Mouse (Mus musculus): ENCODE data around the gene Hoxc8. TPM values are rescaled to one million over a fixed set of nuclear protein-coding genes. Genes with fewer than 3 reads are reported as not detected.

Gene Hoxc8
- polyA plus RNA-seq (2012; rRNA removed; ENCODE audit: low replicate concordance), result 12.5 and 20.6 TPM in 2 replicates

DNA sequence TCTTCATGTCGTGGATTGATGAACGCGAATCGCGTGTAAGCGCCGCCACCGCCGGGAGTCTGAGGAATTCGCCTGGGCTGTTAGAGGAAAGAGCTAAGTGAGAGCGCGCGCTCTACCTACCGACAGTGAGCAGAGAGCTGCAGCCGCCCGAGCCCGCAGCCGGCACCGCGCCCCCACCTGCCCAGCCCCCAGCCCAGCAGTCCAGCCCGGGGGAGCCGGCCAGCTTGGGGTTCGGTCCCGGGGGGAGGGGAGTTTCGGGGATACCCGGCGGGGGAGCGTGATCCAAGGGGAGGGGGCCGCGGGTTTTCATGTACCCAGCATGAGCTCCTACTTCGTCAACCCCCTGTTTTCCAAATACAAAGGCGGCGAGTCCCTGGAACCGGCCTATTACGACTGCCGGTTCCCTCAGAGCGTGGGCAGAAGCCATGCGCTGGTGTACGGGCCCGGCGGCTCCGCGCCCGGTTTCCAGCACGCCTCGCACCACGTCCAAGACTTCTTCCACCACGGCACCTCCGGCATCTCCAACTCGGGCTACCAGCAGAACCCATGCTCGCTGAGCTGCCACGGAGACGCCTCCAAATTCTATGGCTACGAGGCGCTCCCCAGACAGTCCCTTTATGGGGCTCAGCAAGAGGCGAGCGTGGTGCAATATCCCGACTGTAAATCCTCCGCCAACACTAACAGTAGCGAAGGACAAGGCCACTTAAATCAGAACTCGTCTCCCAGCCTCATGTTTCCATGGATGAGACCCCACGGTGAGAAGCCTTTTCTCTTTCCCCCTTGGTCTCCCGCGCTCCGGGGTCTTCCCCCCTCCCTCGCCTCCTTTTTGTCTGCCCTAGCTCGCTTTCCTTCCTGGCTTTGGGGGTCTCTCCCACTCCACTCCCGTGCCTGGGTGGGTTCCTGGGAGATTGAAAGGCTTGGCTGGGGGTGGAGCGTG is at the start of gene Hoxc8:
Hoxc8 (plus strand) TSS at position 147 of the 937 bp plus-strand sequence.

DNA sequence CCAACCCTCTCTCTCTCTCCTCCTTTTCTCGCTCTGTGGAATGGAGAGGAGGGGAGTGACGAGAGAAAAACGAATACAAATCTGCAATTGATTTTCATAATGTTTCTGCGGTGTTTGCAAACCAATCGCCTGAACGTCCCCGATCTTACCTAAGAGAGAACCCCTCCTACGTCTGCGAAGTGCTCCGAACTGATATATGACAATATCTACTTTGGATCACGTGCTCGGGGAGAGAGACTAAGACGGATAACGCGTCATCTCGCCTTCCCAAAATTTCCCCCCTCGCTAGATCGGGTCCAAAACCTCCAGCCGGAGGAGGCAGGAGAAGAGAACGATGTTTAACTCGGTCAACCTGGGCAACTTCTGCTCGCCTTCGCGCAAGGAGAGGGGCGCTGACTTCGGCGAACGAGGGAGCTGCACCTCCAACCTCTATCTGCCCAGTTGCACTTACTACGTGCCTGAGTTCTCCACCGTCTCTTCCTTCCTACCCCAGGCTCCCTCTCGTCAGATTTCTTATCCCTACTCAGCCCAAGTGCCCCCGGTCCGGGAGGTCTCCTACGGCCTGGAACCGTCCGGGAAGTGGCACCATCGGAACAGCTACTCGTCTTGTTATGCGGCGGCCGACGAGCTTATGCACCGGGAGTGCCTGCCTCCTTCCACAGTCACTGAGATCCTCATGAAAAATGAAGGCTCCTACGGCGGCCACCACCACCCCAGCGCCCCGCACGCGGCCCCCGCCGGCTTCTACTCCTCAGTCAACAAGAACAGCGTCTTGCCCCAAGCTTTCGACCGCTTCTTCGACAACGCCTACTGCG is 36.0 kb upstream of the Hoxc8 start, which contains the start of gene Hoxc11:
Hoxc11 (plus strand) TSS at position 236 of the 815 bp plus-strand sequence.

DNA sequence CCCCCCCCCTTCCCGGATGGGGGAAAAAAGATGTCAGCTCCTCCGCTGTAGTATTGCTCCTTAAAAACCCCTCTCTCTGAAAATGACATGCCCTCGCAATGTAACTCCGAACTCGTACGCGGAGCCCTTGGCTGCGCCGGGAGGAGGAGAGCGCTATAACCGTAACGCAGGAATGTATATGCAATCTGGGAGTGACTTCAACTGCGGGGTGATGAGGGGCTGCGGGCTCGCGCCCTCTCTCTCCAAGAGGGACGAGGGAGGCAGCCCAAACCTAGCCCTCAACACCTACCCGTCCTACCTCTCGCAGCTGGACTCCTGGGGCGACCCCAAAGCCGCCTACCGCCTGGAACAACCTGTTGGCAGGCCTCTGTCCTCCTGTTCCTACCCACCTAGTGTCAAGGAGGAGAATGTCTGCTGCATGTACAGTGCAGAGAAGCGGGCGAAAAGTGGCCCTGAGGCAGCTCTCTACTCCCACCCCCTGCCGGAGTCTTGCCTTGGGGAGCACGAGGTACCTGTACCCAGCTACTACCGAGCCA is 23.6 kb upstream of the Hoxc8 start, which contains the start of gene Hoxc10:
Hoxc10 (plus strand) TSS at position 21 of the 536 bp plus-strand sequence.

GRCm38 (mm10) chr15:102967312-102967510 is 23.2 kb upstream of the Hoxc8 start, which contains the start of gene Hoxc5:
Hoxc5 (plus strand) TSS chr15:102967443.

GRCm38 (mm10) chr15:102976171-102976570 is 14.2 kb upstream of the Hoxc8 start, which contains the start of gene Hoxc9:
Hoxc9 (plus strand) TSS chr15:102976439.

DNA sequence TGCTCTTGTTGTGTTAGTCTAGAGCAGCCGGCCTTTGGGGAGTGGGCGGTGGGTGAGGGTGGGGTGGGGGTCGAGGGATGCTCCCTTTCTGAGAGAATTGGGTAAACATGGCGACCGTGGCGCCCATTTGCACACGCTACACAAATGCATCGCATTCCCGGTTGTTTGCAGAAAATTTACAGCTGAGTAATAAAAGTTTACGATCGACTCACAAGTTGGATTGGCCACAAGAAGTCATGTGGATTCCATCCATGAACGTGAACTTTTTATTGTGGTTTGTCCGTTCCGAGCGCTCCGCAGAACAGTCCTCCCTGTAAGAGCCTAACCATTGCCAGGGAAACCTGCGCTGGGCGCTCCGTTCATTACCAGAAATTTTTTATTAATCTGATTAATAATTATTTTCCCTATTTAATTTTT is 7.5 kb downstream of the Hoxc8 start, which contains the start of gene Hoxc6:
Hoxc6 (plus strand) TSS at position 319 of the 417 bp plus-strand sequence.

GRCm38 (mm10) chr15:103018636-103019035 is 28.2 kb downstream of the Hoxc8 start, which contains the start of gene Hoxc4:
Hoxc4 (plus strand) TSS chr15:103018934.

Other genes with a start within 250 kb of the Hoxc8 start
- 0.06 TPM in 1 of 2 replicates, not detected in the other for gene Hoxc13, start 69.5 kb upstream of the Hoxc8 start, polyA plus RNA-seq (2012; rRNA removed; ENCODE audit: low replicate concordance)
- not detected in 2 replicates for gene Hoxc12, start 53.9 kb upstream of the Hoxc8 start, polyA plus RNA-seq (2012; rRNA removed; ENCODE audit: low replicate concordance)
- gene Hoxc11, start 36.2 kb upstream of the Hoxc8 start, polyA plus RNA-seq (2012; rRNA removed; ENCODE audit: low replicate concordance), result 0.13 TPM in 1 of 2 replicates, not detected in the other
- 5.7 and 16.2 TPM in 2 replicates for gene Hoxc10, start 23.8 kb upstream of the Hoxc8 start, polyA plus RNA-seq (2012; rRNA removed; ENCODE audit: low replicate concordance)
- 6.7 and 10.3 TPM in 2 replicates for gene Hoxc5, start 23.2 kb upstream of the Hoxc8 start, polyA plus RNA-seq (2012; rRNA removed; ENCODE audit: low replicate concordance)
- gene Hoxc9, start 14.2 kb upstream of the Hoxc8 start, polyA plus RNA-seq (2012; rRNA removed; ENCODE audit: low replicate concordance), result 3.3 and 27.1 TPM in 2 replicates
- gene Hoxc6, start 7.7 kb downstream of the Hoxc8 start, polyA plus RNA-seq (2012; rRNA removed; ENCODE audit: low replicate concordance), result 20.9 and 23.9 TPM in 2 replicates
- gene Hoxc4, start 28.3 kb downstream of the Hoxc8 start, polyA plus RNA-seq (2012; rRNA removed; ENCODE audit: low replicate concordance), result 2.9 and 3.3 TPM in 2 replicates
- gene Smug1, start 176.5 kb downstream of the Hoxc8 start, polyA plus RNA-seq (2012; rRNA removed; ENCODE audit: low replicate concordance), result 22.0 and 22.7 TPM in 2 replicates
- 5.7 and 18.2 TPM in 2 replicates for gene Cbx5, start 249.2 kb downstream of the Hoxc8 start, polyA plus RNA-seq (2012; rRNA removed; ENCODE audit: low replicate concordance)
- 37.5 and 59.6 TPM in 2 replicates for gene Hnrnpa1, start 249.8 kb downstream of the Hoxc8 start, polyA plus RNA-seq (2012; rRNA removed; ENCODE audit: low replicate concordance)